Mouse (Mus musculus): ENCODE results near the gene Hs6st3. TPM values are rescaled to one million over a fixed set of nuclear protein-coding genes. Genes with fewer than 3 reads are reported as not detected.
"Not testable (repeated sequence)": the region's sequence is repeated elsewhere in the genome, so short reads cannot be mapped to it uniquely, and the experiment has no call there.

Gene Hs6st3
- total RNA-seq, 1 experiment from 2014 or later = 2.2 TPM

DNA sequence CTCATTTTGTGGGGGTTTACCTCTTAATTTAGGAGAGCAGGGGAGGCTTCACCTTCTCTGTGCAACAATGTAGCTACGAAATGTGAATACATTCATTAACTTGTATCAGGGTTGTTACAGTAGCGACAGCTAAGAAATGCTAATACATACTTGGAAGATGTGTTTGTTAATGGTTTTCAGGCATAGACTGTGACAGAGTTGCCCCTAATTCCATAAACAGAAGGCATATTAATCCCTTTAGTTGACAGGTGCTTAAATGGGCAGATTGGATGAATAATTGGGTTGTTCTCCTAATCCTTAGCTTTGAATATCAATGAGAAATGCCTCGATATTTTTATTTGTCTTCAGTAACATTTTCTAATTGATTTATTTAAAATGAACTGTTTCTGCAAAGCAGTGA, 314.7 kb downstream of the Hs6st3 start:
- no peak for DNase-seq

DNA sequence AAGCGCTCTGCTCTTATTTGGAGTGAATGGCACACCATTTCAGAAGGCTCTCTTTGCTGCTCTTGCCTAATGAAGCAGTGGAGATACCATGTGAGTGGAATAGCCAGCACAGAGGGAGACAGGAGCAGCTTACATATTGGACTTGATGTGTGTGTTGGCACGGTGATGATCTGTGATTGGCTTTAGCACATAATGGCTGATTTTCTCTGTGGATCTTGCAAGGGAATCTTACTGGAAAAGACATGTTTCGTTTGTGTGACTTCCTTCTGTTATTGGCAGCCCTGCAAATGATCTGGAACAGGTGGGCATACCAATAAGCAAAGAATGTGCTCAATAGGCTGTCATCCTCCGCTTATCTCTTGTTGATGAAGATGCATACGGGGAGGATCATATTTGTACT, 326.2 kb downstream of the Hs6st3 start:
- no peak for DNase-seq

DNA sequence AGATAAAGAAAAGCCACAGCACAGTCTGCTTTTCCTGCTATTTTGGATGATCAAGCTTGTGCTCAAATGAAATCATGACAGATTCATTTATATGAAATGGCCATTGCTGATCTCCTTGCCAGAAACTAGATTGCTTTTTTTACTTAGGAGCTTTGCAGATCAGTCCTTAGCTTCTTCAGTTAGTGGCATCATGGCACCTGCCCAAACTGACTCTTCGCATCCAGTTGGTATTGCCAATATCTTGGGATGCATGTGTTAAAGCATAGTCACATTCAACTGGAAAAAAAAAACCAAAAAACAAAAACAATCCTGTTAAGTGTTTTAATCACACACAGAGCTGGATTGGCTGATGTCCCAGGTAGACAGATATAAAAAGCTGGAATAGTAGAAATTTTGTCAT, 326.7 kb downstream of the Hs6st3 start:
- no peak for DNase-seq

DNA sequence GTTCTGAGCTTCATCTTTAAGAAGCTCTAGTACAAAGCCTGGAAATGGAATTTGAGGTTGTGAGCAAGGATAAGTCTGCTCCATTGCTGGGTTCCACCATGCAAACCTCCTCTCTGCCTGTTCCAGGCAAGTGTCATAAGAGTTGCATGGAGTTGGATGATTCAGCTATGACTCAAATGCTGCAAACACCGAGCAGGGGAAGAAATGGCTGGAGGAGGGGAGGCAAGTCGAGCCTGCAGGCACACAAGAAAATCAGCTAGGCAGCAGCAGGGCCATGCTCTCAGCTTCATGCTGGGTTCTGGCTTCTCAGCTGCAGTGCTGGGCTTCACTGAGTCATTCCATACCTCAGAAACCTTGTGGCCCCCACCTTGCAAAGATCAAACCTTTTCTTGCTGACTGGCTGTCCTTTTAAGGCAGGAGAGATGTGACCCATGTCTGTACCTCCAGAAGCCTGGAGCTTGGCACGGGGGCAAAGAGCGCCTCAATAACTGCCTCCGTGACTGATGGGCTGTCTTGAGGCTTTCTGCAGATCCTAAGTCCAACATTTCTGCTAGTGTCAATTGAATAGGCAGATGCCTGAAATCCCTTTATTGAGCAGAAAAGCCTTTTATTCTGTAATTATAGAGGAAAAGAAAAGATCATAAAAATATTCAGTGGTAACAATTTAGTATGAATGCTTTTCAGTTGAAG, 328.9 kb downstream of the Hs6st3 start:
- DNase-seq = peak; percentile 20

DNA sequence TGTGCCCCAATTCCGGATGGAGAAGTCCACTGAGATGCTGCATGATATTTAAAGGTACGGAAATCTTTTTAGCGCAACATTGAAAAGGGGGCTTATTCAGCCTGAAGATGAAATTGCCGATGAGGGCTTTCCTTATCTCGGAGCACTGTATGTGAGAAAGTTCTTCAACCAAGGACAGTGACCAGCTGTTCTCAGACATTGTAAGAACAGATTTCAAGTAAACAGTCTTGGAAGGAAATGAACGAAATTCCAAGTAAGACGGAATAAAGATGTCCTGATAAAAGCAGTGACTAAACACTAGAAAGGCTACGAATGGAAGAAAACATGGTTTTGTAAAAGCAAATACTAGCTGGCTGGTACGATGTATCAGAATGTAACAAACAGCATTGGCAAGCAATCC, 338.4 kb downstream of the Hs6st3 start:
- no peak for DNase-seq

DNA sequence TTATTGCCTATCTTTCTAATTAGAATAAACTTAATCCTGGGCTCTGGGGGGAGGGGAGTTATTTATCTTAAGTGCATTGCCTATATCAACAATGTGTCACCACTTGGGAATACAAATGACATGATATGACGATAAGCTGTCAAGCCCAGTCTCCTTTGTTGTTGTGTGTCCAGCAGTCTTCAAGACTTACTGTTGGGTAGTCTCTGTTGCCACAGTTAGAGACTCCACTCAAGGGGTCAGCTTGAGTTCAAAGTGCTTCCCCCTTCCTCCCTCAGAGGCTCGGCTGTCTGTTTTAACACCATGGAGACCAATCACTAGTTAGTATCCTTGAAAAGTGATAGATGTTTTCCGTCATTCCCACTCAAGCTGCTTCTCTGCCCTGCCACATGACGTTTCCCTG, 339.7 kb downstream of the Hs6st3 start:
- no peak for DNase-seq

DNA sequence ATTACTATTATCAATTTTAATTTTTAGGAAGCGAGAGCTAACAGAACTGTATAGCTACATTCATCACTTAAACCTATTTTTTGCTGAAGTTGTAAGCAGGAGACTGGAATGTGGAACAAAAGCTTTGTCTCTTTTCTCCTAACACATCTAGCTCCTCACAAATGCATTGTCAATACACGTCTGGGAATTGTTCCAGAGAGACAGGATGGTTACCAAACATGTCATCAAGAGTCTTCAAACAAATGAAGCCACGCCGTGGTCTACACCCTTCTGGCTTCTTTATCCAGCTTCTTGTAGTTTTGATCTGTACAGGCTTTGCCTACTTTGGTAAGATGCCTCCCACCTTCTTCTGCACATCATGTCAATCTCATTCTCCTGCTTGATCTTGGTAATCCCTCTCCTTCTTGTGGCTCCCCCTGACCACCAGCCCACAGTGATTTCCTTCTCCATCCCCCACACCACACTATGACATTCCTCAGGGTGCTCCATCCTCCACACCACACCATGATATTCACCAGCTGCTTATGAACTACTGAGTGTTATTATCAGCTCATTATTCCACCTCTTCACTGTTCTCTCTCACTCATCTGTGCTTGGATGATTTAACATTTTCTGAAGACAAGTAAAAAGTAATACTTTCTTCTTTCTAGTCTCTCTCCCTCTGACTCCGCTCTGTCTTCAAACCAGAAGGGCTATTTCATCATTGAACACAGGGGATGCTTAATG, 351.0 kb downstream of the Hs6st3 start:
- DNase-seq = no peak

DNA sequence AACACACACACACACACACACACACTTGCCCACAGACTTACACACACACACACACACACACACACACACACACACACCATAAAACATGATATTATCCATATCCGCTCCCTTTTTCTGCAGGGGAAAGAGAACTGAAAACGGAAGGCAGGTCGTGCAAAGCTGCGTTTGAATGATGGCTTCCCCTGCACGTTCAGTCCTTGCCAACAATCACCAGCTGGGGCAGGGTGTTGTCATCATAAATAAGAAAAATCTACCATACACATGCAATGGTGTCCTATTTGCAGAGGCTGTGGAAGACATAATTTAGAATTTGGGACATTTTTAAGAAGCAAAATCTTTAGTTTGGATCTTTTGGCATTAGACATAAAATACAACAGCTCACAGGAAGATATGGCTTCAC, 382.5 kb downstream of the Hs6st3 start:
- no peak for DNase-seq

DNA sequence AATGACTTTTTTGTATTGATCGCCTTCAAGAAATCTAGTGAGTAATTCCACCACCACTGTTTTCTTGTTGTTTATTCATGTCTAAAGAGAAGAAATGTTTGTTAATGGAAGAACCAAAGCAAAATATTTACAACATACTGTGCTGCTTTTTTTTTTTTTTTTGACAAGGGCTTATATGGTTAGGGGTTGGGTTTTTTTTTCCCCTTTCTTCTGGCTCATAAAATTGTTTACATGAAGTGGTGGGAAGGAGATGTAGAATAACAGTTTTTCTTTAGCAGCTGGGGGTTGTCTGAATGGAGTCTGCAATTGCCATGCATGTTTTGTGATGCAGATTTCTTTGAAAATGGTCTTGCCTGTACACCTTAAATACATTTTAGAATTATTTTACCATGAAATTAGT, 382.9 kb downstream of the Hs6st3 start:
- no peak for DNase-seq

DNA sequence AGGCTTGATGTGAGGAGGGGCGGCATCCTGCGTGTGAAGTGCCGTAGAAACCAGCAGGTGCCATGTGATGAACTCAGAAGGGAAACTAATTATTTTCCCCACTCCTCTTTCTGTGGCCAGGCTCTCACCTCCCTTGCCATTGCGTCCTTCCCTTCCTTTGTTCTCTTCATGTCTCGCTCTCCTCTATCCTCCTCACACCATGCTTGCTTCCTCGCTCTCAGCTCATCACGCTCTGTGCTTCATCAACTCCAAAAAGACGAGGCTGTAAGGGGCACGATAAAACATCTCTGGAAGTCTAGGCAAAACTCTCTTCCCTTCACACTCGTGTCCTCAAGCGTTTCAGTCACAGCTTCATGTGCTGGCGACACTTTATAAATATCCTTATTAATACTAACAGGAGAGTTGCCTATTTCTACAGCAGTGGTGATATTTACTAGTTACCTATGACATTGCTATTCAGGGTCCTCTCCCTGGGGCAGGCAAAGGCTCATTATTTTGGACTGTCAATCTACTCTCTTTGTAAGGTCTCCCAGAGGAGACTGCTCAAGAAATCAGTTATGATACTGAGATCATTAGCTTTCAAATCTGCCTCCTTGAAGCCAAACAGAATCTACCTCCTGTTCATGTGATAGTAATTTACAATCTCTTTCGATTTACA, 394.9 kb downstream of the Hs6st3 start:
- DNase-seq = no peak

DNA sequence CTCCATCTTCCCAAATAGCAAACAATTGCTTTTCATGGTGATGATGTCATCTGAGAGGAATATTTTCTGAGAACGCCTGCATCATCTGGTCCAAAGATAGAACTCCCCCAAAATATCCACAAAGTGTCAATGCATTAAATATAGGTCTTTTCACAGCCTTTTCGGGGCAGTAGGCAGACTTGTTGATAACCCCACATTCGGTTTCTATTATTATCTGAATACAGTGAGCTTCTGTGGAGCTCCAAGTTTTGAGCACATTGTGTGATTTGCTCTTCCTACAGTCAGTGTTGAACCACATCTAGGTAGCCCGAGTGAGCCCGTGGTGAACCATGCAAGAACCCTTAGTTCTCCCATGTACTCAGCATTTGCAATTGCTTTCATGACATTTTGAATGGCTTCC, 402.4 kb downstream of the Hs6st3 start:
- DNase-seq = no peak

DNA sequence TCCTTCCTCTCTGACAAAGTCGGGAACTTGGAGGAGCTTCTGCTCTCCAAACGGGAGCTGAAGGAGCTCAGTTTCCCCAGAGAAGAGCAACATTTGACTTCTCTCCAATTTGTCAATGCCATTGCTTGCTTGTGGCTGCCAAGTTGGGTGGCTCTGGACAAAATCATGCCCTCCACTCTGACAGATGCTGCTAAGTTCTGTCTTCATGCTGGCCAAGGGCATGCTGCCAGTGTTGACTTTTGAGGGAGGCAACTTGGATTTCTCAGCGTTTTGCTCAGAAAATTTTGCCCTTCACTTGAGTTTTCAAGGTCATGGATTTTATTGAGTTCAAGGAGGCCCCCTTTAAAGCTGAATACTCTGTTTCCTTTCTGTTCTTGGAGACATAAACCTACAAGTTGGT, 406.5 kb downstream of the Hs6st3 start:
- no peak for DNase-seq

DNA sequence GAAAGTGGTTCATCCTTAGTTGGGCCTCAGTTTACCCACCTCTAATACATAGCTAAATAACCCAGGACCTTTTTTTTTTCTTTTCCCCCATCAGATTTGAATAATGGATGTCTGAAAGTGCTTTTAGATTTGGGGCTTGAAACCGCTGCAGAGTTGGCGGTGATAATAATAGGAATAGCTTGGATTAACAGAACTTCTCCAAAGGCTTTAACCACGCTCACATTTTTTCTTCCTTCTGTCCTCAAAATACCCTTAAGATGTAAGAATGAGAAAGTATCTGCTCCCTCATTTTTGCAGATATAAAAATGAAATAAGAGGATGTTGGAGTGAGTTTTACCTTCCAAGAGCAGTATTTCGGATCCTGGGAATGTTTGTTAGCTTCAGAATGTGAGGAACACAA, 420.2 kb downstream of the Hs6st3 start:
- no peak for DNase-seq

DNA sequence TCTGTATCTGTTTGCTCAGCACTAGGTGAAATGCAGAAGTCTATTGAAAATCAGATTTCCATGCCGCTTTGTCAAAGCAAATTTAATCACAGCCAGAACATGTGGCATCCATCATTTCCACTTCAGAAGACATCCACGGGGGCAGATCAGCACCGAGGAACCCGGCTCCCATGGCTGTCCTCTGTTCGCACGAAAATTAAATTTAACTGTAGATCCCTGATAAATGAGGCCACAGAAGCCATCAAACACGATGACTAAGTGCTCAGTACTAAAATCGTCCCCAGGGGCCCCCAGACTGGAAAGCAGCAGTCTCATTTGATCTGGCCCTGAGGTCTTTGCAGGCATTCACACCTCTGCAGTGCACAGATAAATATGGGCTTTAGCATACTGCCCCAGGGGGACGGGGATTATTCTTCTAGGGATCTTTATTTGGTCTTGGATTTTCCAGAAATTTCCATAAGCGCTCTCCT, 443.9 kb downstream of the Hs6st3 start:
- peak; percentile 2 for DNase-seq

DNA sequence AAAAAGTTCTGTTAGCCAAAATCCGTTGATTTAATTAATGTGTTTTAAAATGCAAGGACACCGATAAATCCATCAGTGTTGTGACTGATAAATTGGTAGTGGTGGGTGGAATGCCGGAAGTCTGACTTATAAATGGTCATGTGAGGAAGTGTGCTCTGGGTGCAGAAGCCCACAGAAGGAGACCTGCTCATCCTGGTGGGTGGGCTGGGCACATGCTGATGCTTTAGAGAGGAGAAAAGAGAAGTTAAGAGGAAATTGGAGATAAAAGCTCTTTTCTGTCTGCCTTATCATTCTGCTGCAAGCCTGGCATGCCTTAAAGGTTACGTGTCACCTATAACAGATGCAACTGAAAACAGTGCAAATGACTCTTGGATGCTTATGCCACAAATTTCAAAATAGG, 446.9 kb downstream of the Hs6st3 start:
- peak; percentile 5 for DNase-seq

DNA sequence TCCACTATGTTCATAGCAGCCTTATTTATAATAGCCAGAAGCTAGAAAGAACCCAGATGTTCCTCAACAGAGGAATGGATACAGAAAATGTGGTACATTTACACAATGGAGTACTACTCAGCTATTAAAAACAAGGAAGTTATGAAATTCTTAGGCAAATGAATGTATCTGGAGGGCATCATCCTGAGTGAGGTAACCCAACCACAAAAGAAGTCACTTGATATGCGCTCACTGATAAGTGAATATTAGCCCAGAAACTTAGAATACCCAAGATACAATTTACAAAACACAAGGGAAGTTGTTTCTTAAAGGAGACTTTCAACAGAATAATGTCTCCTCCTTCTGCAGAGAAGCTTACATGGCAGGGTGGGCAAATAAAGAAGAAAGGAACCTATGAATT, 449.2 kb downstream of the Hs6st3 start:
- DNase-seq = not testable (repeated sequence)

DNA sequence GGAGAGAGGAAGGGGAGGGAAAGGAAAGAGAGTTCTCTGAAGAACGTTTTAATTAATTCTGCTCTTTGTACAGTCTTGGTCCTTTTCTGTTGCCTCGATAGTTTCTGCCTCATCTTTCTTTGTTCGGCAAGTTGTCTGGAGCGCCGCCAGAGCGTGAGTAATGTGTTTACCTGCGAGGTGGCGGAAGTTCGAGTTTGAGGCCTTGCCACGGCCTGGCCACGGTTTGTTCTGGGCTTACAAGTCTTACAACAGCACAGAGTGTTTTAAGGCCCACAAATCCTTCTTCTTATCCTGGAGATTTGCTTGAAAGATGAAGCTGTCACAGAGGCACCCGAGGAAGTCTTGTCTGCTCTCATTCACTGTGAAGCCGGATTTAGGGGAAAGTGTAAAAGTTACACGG, 466.2 kb downstream of the Hs6st3 start:
- DNase-seq = no peak

DNA sequence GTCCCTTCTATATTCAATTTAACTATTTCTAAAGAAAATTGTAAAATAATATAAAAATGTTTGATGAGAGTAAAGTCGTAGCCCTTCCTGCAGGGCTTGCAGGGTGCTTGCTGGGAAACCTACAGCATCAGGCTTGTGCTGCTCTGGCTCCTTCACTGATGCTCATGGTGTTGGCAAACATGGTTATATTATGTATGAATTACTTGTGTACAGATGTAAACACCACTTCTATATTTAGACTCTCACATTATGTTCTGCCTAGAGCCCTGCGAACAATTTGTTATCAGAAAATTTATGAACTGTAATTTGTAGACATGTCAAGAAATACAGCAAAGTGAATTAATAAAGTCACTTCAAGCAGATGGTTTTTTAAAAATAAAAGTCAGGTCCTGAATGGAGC, 474.7 kb downstream of the Hs6st3 start:
- DNase-seq = no peak

DNA sequence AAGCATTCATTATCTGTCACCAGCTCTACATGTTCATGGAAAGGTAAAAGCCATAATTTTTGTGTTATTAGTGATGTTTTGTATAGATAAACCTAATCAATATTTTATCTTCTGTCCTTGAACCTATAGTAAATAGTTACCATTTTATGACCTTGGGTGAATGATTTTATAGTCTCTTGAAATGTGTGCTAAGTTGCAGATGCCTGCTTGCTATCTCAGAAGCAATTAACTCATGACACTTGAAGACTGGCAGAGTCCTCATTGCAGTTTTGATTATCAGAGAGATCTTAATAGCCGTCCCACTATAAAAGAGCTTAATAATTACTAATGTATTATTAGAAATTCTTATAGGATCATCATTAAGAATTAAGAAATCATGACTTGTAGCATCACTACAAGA, 491.0 kb downstream of the Hs6st3 start:
- DNase-seq = no peak

DNA sequence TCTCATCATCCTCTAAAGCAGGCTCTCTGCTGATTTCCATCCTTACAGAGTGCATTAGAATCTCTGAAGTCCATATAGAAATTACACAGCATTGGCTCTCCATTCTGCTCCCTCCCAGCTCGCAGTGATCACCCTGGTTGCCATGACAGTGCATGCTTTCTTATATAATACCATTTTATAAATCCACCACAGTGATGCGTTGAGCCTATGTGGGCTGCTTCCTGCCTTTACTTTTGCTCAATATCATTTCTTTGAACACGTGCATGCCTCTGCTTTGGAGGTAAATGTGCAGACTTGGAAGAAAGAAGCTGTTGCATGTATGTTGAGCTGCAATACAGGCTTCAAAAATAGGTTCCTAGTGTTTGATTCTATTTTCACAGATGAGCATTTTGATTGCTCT, 494.9 kb downstream of the Hs6st3 start:
- DNase-seq = no peak

DNA sequence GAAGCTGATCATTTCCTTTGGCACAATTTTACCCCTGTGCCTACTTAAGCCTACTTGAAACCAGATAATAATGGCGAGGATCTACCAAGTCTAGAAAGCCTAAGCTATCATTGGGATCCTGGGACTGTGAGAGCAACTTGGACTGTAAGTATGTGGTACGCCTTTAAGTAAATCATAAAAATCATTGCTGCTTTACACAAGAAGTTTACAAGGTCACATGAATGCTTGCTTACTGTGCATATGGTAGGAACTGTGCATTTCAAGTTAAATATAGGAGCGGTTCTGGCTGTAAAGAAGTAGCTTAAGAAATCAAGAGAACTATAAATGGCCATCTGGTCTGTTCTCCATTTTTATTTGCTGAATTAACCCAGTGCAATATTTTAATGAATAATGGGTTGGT, 495.5 kb downstream of the Hs6st3 start:
- DNase-seq = no peak

DNA sequence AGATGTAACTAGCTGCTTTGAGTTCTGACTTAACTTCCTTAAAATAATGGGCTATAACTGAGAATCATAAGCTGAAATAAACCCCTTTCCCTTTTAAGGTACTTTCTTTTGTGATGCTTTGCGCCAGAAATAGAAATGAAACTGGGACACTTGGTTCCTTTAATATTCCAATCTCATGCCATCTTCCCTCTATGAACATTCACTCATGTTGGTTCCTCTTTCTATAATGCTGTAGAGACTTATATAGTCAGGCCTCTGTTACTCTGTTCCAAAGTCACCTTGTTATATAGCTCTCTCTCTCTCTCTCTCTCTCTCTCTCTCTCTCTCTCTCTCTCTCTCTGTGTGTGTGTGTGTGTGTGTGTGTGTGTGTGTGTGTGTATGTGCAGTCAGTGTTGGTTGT, 504.7 kb downstream of the Hs6st3 start:
- no peak for DNase-seq

DNA sequence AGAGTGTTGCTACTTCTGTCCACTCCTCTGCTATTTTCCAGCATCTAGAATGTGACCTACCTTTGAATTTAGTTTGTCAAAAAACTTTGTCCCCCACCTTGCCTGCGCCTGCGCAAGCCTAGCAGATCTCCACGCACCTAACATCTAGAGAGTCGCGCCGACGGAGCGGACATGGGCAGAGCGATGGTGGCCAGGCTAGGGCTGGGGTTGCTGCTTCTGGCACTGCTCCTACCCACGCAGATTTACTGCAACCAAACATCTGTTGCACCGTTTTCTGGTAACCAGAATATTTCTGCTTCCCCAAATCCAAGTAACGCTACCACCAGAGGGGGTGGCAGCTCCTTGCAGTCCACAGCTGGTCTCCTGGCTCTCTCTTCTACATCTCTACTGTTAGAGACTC, 505.7 kb downstream of the Hs6st3 start:
- DNase-seq = no peak

DNA sequence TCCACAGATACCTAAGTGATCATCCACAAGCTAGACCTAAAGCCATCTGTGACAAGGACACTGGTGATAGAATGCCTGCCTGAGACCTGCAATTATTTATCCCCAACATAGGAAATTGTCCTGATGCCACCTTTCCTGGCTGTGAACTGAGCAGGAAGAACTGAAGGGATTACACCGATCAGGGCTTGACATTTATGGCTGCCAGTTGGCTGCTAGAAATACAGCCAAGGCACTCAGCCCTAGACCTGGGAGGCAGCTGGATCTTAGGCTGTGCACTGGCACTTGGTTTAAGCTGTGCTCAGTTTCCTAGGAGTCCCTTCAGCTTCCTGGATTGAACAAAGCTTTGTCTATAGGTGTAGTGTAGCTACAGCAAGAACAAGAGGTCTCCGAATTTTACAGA, 518.8 kb downstream of the Hs6st3 start:
- DNase-seq = no peak
